Mouse (Mus musculus): ENCODE measurements around the gene Slc6a13. TPM values are rescaled to one million over a fixed set of nuclear protein-coding genes. Genes with fewer than 3 reads are reported as not detected.
"Not testable (repeated sequence)": the region's sequence is repeated elsewhere in the genome, so short reads cannot be mapped to it uniquely, and the experiment has no call there.

Gene Slc6a13
- total RNA-seq, 2 experiments from 2014 or later, result 3.3 TPM; not detected in 1

GRCm38 (mm10) chr6:121325740-121326139 lies 25.7 kb downstream of the Slc6a13 start:
- ATAC-seq (replicated peaks; ENCODE audit: low FRiP score, poor library complexity, severe bottlenecking), result no peak

- no peak for ATAC-seq (replicated peaks; ENCODE audit: low FRiP score, poor library complexity, severe bottlenecking)
Measured at GRCm38 (mm10) chr6:121326486-121327069, 26.6 kb downstream of the Slc6a13 start.

- ATAC-seq (replicated peaks; ENCODE audit: low FRiP score, poor library complexity, severe bottlenecking), result no peak
Measured at GRCm38 (mm10) chr6:121328417-121328884, 28.4 kb downstream of the Slc6a13 start.

- ATAC-seq (replicated peaks; ENCODE audit: low FRiP score, poor library complexity, severe bottlenecking), result no peak
Measured at GRCm38 (mm10) chr6:121329848-121330508, 30.0 kb downstream of the Slc6a13 start.

- ATAC-seq (replicated peaks; ENCODE audit: low FRiP score, poor library complexity, severe bottlenecking), result no peak
Measured at GRCm38 (mm10) chr6:121335841-121336240, 35.8 kb downstream of the Slc6a13 start.

GRCm38 (mm10) chr6:121336558-121336957 lies 36.5 kb downstream of the Slc6a13 start:
- peak; percentile 86 for ATAC-seq (replicated peaks; ENCODE audit: low FRiP score, poor library complexity, severe bottlenecking)

- no peak for ATAC-seq (replicated peaks; ENCODE audit: low FRiP score, poor library complexity, severe bottlenecking)
Measured at GRCm38 (mm10) chr6:121337229-121337628, 37.2 kb downstream of the Slc6a13 start.

- ATAC-seq (replicated peaks; ENCODE audit: low FRiP score, poor library complexity, severe bottlenecking), result peak; percentile 74
Measured at GRCm38 (mm10) chr6:121337770-121338518, 37.9 kb downstream of the Slc6a13 start.

- ATAC-seq (replicated peaks; ENCODE audit: low FRiP score, poor library complexity, severe bottlenecking), result peak; percentile 8; the same call in 1 of the 2 replicates
Measured at GRCm38 (mm10) chr6:121338519-121338896, 38.5 kb downstream of the Slc6a13 start.

- ATAC-seq (replicated peaks; ENCODE audit: low FRiP score, poor library complexity, severe bottlenecking), result no peak
Measured at GRCm38 (mm10) chr6:121341650-121342049, 41.6 kb downstream of the Slc6a13 start.

- no peak for ATAC-seq (replicated peaks; ENCODE audit: low FRiP score, poor library complexity, severe bottlenecking)
Measured at GRCm38 (mm10) chr6:121343026-121343770, 43.2 kb downstream of the Slc6a13 start, which contains the start of gene Slc6a12. Slc6a12 (plus strand) TSS chr6:121343076.

- no peak for ATAC-seq (replicated peaks; ENCODE audit: low FRiP score, poor library complexity, severe bottlenecking)
Measured at GRCm38 (mm10) chr6:121343771-121344123, 43.7 kb downstream of the Slc6a13 start.

- no peak for ATAC-seq (replicated peaks; ENCODE audit: low FRiP score, poor library complexity, severe bottlenecking)
Measured at GRCm38 (mm10) chr6:121344329-121344728, 44.3 kb downstream of the Slc6a13 start.

GRCm38 (mm10) chr6:121346428-121346827 lies 46.4 kb downstream of the Slc6a13 start:
- ATAC-seq (replicated peaks; ENCODE audit: low FRiP score, poor library complexity, severe bottlenecking), result no peak

- ATAC-seq (replicated peaks; ENCODE audit: low FRiP score, poor library complexity, severe bottlenecking), result no peak
Measured at GRCm38 (mm10) chr6:121352276-121352675, 52.2 kb downstream of the Slc6a13 start.

- ATAC-seq (replicated peaks; ENCODE audit: low FRiP score, poor library complexity, severe bottlenecking), result no peak
Measured at GRCm38 (mm10) chr6:121356041-121356440, 56.0 kb downstream of the Slc6a13 start.

GRCm38 (mm10) chr6:121357232-121357631 lies 57.2 kb downstream of the Slc6a13 start:
- ATAC-seq (replicated peaks; ENCODE audit: low FRiP score, poor library complexity, severe bottlenecking), result no peak

GRCm38 (mm10) chr6:121363061-121363460 lies 63.0 kb downstream of the Slc6a13 start:
- ATAC-seq (replicated peaks; ENCODE audit: low FRiP score, poor library complexity, severe bottlenecking), result no peak

GRCm38 (mm10) chr6:121363956-121364355 lies 63.9 kb downstream of the Slc6a13 start:
- no peak for ATAC-seq (replicated peaks; ENCODE audit: low FRiP score, poor library complexity, severe bottlenecking)

- ATAC-seq (replicated peaks; ENCODE audit: low FRiP score, poor library complexity, severe bottlenecking), result not testable (repeated sequence)
Measured at GRCm38 (mm10) chr6:121366537-121366936, 66.5 kb downstream of the Slc6a13 start.
